Mouse (Mus musculus): ENCODE results near the gene Ush2a. TPM values are rescaled to one million over a fixed set of nuclear protein-coding genes. Genes with fewer than 3 reads are reported as not detected.

Ush2a gene
- total and polyA plus RNA-seq, 3 experiments = 0.09 to 0.13 TPM; not detected in 1

DNA sequence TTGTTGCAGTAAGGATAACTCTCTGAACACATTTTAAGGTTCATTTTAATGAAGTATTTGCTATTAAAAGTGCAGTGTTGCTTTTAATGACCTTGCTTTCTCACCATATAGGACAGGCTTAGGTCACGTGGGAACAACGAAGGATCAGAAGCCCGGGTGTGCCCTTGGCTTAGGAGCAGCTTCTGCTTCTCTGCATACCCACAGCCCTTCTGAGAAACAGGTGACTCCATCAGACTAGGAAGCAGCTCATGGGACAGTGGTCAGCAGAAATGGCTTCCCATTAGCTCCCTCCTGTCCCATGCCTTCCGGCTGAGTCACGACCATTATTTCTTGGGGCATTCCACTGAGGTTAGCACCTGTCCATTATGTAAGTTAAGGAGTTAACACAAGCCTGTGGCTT is 304.4 kb downstream of the Ush2a start:
- no peak overlapping the region for H3K4me3 ChIP-seq
- no peak for DNase-seq
- no peak overlapping the region for H3K9ac ChIP-seq (ENCODE audit: low read depth, low read length)
- no peaks in the 10 kb centered on the region for H3K4me1 ChIP-seq (ENCODE audit: control insufficient read depth, insufficient read depth, low read length)
- H3K27ac ChIP-seq = no peak overlapping the region
- no peaks in the 10 kb centered on the region for H3K36me3 ChIP-seq (ENCODE audit: control insufficient read depth, insufficient read depth, low read length)
- 83% methylated on average over 5 of the region's 5 CpGs for WGBS
- H3K27me3 ChIP-seq (ENCODE audit: control insufficient read depth, insufficient read depth, low read length) = no peaks in the 10 kb centered on the region
- intact Hi-C loops (cut with DNase I) = no loop called here
- no peaks in the 10 kb centered on the region for H3K79me2 ChIP-seq (replicated peaks; ENCODE audit: control insufficient read depth, insufficient read depth, low read length)
- TF ChIP-seq POLR2A (IDR thresholded peaks at IDR 0.05; ENCODE audit: insufficient read depth, low read depth, low read length) (no peak), CTCF (IDR thresholded peaks at IDR 0.05) (no peak), EP300 (IDR thresholded peaks at IDR 0.05; ENCODE audit: insufficient read depth, low read depth, low read length) (no peak)

DNA sequence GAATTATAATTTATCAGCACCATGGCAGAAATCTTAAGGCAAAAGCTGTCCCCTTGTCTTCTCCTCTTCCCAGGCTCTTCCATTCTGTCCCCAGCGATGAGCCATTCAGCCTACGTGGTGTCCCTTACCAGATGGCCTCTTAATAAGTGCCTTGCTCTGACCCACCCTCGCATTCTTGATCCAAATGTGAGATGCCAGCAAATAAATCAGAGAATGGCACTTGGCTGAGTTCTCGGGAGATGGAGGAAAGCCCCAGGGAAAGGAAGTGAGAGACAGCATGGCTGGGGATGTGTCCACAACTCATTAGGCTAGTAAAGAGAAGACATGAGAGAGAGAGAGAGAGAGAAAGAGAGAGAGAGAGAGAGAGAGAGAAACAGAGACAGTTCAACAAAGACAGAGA is 305.7 kb downstream of the Ush2a start:
- Histone ChIP-seq H3K27ac (no peak overlapping the region), H3K4me1 (ENCODE audit: control insufficient read depth, insufficient read depth, low read length) (no peaks in the 10 kb centered on the region), H3K79me2 (replicated peaks; ENCODE audit: control insufficient read depth, insufficient read depth, low read length) (no peaks in the 10 kb centered on the region), H3K9ac (ENCODE audit: low read depth, low read length) (no peak overlapping the region), H3K4me3 (no peak overlapping the region), H3K27me3 (ENCODE audit: control insufficient read depth, insufficient read depth, low read length) (no peaks in the 10 kb centered on the region), H3K36me3 (ENCODE audit: control insufficient read depth, insufficient read depth, low read length) (no peaks in the 10 kb centered on the region)
- TF ChIP-seq CTCF (IDR thresholded peaks at IDR 0.05) (no peak), POLR2A (IDR thresholded peaks at IDR 0.05; ENCODE audit: insufficient read depth, low read depth, low read length) (no peak), EP300 (IDR thresholded peaks at IDR 0.05; ENCODE audit: insufficient read depth, low read depth, low read length) (no peak)
- 73% methylated on average over 4 of the region's 4 CpGs for WGBS
- DNase-seq = no peak
- intact Hi-C loops (cut with DNase I) = no loop called here

DNA sequence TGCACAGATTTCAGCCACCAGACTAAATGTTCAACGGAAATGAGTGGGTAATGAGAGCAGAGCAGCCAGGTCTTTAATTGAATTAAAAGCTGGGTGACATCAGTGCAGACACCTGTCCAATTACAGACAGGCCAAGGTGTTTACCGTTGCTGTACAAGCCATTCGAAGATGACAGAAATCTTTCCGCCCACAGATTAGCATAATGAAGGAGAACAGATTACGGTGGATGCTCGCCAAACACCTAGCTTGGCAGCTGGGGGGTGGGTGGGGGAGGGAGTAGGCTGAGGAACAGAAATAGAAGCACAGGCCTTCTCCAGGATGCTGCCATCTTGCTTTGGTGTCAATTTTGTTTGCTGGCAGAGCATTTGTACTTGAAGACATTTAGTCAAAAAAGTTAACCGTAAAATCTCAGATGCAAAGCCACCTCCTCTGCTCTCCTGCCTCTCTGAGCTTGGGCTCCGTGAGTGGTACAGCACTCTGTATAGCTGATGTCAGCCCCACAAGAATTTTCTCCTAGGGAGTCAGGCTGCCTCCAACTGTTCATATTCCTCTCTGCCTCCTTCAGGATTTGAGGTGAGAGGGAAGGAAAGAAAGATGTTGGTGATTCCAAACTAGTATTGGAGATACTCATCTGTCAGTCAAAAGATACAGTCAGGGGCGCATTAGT is 306.6 kb downstream of the Ush2a start:
- no peak overlapping the region for H3K9ac ChIP-seq (ENCODE audit: low read depth, low read length)
- TF ChIP-seq CTCF (IDR thresholded peaks at IDR 0.05) = no peak
- intact Hi-C loops (cut with DNase I) = no loop called here
- no peak overlapping the region for H3K27ac ChIP-seq
- H3K36me3 ChIP-seq (ENCODE audit: control insufficient read depth, insufficient read depth, low read length) = no peaks in the 10 kb centered on the region
- H3K27me3 ChIP-seq (ENCODE audit: control insufficient read depth, insufficient read depth, low read length) = no peaks in the 10 kb centered on the region
- no peaks in the 10 kb centered on the region for H3K79me2 ChIP-seq (replicated peaks; ENCODE audit: control insufficient read depth, insufficient read depth, low read length)
- no peaks in the 10 kb centered on the region for H3K4me1 ChIP-seq (ENCODE audit: control insufficient read depth, insufficient read depth, low read length)
- WGBS = 76% methylated on average over 9 of the region's 9 CpGs
- DNase-seq = no peak
- no peak overlapping the region for H3K4me3 ChIP-seq

DNA sequence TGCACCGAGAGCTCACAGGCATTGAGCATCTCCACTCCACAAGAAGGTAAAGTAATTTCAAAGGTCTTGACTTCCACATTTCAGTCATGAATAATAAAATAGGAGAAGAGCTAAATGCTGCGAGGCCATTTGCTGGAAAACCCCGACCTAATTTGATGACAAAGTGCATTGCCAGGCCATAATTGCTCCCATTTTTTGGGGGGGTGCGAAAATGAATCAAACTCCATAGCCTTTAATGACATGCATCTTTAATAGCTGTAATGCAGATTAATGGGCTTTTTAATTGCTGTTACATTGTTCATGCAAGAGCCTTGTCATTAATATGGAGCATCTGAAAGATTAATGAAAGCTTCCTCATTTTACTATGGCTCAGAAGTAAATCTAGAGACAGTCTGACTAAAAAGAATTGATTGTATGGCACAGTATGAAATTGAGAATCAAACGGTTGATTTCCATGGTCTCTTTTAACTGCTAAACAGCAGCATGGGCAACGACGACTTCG is 314.5 kb downstream of the Ush2a start:
- no peaks in the 10 kb centered on the region for H3K36me3 ChIP-seq (ENCODE audit: control insufficient read depth, insufficient read depth, low read length)
- 83% methylated on average over 8 of the region's 8 CpGs for WGBS
- DNase-seq = no peak
- no peaks in the 10 kb centered on the region for H3K27me3 ChIP-seq (ENCODE audit: control insufficient read depth, insufficient read depth, low read length)
- no peaks in the 10 kb centered on the region for H3K79me2 ChIP-seq (replicated peaks; ENCODE audit: control insufficient read depth, insufficient read depth, low read length)
- H3K4me3 ChIP-seq = no peak overlapping the region
- intact Hi-C loops (cut with DNase I) = no loop called here
- H3K27ac ChIP-seq = no peak overlapping the region
- no peak overlapping the region for H3K9ac ChIP-seq (ENCODE audit: low read depth, low read length)
- TF ChIP-seq EP300 (IDR thresholded peaks at IDR 0.05; ENCODE audit: insufficient read depth, low read depth, low read length) (no peak), CTCF (IDR thresholded peaks at IDR 0.05) (no peak), POLR2A (IDR thresholded peaks at IDR 0.05; ENCODE audit: insufficient read depth, low read depth, low read length) (no peak)
- H3K4me1 ChIP-seq (ENCODE audit: control insufficient read depth, insufficient read depth, low read length) = no peaks in the 10 kb centered on the region

DNA sequence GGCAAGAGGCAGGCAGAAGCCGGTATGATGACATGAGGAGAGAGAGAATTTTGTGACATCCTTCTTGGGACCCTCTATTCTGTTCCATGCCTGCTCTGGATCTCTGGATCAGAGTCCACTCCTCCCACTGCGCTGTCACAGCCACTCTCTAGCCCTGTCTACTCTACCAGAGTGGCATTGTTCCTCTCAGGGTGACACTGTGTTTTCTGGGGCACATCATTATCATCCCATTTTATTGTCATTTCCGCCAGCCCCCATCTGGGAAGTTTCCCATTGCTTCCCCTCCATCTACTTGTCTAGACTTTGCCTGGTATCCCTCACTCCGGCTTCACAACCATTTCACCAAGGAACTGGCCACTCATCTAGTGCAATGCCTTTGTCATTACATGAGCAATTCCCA is 315.6 kb downstream of the Ush2a start:
- TF ChIP-seq POLR2A (IDR thresholded peaks at IDR 0.05; ENCODE audit: insufficient read depth, low read depth, low read length) = no peak
- no peak for TF ChIP-seq EP300 (IDR thresholded peaks at IDR 0.05; ENCODE audit: insufficient read depth, low read depth, low read length)
- TF ChIP-seq CTCF (IDR thresholded peaks at IDR 0.05) = no peak
- intact Hi-C loops (cut with DNase I) = no loop called here
- Histone ChIP-seq H3K27me3 (ENCODE audit: control insufficient read depth, insufficient read depth, low read length) (no peaks in the 10 kb centered on the region), H3K4me1 (ENCODE audit: control insufficient read depth, insufficient read depth, low read length) (no peaks in the 10 kb centered on the region), H3K36me3 (ENCODE audit: control insufficient read depth, insufficient read depth, low read length) (no peaks in the 10 kb centered on the region), H3K27ac (no peak overlapping the region), H3K79me2 (replicated peaks; ENCODE audit: control insufficient read depth, insufficient read depth, low read length) (no peaks in the 10 kb centered on the region), H3K9ac (ENCODE audit: low read depth, low read length) (no peak overlapping the region), H3K4me3 (no peak overlapping the region)
- WGBS = 84% methylated on average over 4 of the region's 4 CpGs
- DNase-seq = no peak

DNA sequence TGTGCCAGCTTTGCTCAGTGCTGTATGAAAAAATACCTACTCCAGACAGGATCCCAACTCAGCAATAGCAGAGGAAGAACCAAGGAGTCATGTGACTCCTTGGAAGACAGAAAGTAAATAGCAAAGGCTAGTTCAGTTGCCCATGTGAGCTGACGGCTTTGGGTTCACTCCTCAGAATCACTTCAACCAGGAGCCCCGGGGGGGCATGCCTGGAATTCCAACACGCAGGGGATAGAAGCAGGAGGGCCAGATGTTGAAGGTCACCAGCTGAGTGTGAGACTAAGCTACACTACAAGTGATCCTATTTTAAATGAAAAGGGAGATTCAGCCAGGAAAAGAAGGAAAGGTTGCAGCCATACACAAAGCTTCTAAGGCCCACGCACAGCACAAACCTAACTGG is 319.3 kb downstream of the Ush2a start:
- no peaks in the 10 kb centered on the region for H3K36me3 ChIP-seq (ENCODE audit: control insufficient read depth, insufficient read depth, low read length)
- no peaks in the 10 kb centered on the region for H3K27me3 ChIP-seq (ENCODE audit: control insufficient read depth, insufficient read depth, low read length)
- no peaks in the 10 kb centered on the region for H3K79me2 ChIP-seq (replicated peaks; ENCODE audit: control insufficient read depth, insufficient read depth, low read length)
- DNase-seq = no peak
- no peak for TF ChIP-seq POLR2A (IDR thresholded peaks at IDR 0.05; ENCODE audit: insufficient read depth, low read depth, low read length)
- H3K4me1 ChIP-seq (ENCODE audit: control insufficient read depth, insufficient read depth, low read length) = no peaks in the 10 kb centered on the region
- H3K9ac ChIP-seq (ENCODE audit: low read depth, low read length) = no peak overlapping the region
- intact Hi-C loops (cut with DNase I) = no loop called here
- no peak overlapping the region for H3K4me3 ChIP-seq
- WGBS = 46% methylated on average over 4 of the region's 4 CpGs
- H3K27ac ChIP-seq = no peak overlapping the region
